Mouse (Mus musculus): ENCODE data around the gene Klhdc8b. TPM values are rescaled to one million over a fixed set of nuclear protein-coding genes. Genes with fewer than 3 reads are reported as not detected.

Klhdc8b gene
- polyA plus RNA-seq, 1 experiment from 2014 or later: 58.1 TPM

DNA sequence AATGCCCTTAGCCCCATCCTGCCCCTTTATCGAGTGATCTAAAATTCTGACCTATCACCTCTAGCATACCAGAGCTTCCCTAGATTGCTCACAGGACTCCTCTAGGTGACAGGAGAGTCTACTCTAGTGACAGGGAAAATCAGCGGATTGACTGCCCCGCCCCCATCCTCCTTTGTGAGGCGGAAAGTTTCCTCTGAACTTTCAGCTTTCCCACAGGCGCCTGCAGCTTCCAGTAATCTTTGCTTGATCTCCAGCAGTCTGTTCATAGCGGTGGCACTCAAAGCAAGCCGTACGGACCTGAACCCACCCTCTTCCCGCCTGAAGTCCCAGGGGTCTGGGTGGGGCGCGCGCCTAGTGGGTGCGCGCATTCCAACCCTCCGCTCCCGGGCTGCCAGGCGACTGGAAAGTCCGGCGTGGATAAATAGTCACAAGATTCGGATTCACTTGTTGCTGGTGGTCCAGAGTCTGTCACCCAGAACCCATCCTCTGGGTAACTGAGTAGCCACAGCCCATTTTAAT, 17.3 kb upstream of the Klhdc8b start:
- H3K9ac ChIP-seq (ENCODE audit: low read depth, low read length): peak overlapping the region; percentile 72
- H3K4me3 ChIP-seq (ENCODE audit: low read depth, low read length): peak overlapping the region; percentile 44
- peaks cover 20% of the 10 kb centered on the region for H3K4me1 ChIP-seq (ENCODE audit: control insufficient read depth, insufficient read depth, low read length)
- WGBS (ENCODE audit: insufficient replicate concordance): under 1% methylated on average over 20 of the region's 20 CpGs
- H3K27ac ChIP-seq (ENCODE audit: low read depth, low read length): peak overlapping the region; percentile 84
- H3K27me3 ChIP-seq (ENCODE audit: control insufficient read depth, insufficient read depth, low read length): no peaks in the 10 kb centered on the region
- peaks cover 14% of the 10 kb centered on the region for H3K36me3 ChIP-seq (ENCODE audit: control insufficient read depth, insufficient read depth, low read length)
- peak; percentile 68 for ATAC-seq (replicated peaks; ENCODE audit: insufficient number of reproducible peaks, low FRiP score, low TSS enrichment)
- H3K9me3 ChIP-seq (replicated peaks; ENCODE audit: control insufficient read depth, low read length): no peaks in the 10 kb centered on the region
- H3K4me2 ChIP-seq: peak overlapping the region; percentile 66

DNA sequence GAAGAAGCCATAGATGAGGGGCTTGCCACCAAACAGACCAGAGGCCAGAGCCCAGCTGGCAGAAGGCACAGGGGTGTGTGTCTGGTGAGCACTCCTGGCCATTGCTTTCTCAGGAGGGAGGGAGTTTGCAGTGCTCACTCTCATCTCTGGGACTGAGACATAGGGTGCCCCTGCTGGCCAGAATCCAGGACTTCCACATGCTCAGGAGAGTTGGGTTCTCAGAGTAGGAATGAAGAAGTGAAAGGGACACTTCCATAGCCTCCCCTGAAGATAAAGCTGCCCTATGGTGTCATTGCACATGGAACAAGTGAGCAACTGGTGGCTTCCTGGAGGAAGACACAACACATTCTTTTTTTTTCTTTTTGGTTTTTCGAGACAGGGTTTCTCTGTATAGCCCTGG, 13.1 kb upstream of the Klhdc8b start:
- Histone ChIP-seq H3K36me3 (ENCODE audit: control insufficient read depth, insufficient read depth, low read length) (no peaks in the 10 kb centered on the region), H3K27me3 (ENCODE audit: control insufficient read depth, insufficient read depth, low read length) (no peaks in the 10 kb centered on the region), H3K9ac (ENCODE audit: low read depth, low read length) (no peak overlapping the region), H3K4me1 (ENCODE audit: control insufficient read depth, insufficient read depth, low read length) (peaks cover 6% of the 10 kb centered on the region), H3K9me3 (replicated peaks; ENCODE audit: control insufficient read depth, low read length) (no peaks in the 10 kb centered on the region), H3K27ac (ENCODE audit: low read depth, low read length) (no peak overlapping the region), H3K4me2 (no peak overlapping the region), H3K4me3 (ENCODE audit: low read depth, low read length) (no peak overlapping the region)
- WGBS (ENCODE audit: insufficient replicate concordance): 55% methylated on average over 1 of the region's 1 CpGs
- no peak for ATAC-seq (replicated peaks; ENCODE audit: insufficient number of reproducible peaks, low FRiP score, low TSS enrichment)

DNA sequence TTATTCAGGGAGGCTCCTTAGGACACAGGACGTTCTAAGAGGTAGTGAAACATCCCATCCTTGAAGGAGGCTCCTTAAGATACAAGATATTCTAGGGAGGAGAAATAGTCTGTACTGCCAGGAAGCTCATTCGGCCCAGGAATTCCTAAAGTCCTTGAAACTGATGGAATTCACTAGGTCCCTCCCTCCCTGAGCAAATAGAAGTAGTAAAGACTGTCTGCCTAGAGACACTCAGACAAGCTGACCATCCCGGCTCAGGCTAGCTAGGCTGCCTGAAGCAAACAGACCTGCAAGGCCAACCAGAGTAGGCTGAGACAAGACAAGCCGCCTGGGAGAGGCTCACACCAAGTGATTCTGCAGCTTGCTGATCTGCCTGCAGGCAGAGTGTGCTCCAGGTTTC, 8.5 kb upstream of the Klhdc8b start:
- no peak overlapping the region for H3K4me3 ChIP-seq (ENCODE audit: low read depth, low read length)
- no peaks in the 10 kb centered on the region for H3K27me3 ChIP-seq (ENCODE audit: control insufficient read depth, insufficient read depth, low read length)
- no peak overlapping the region for H3K9ac ChIP-seq (ENCODE audit: low read depth, low read length)
- H3K9me3 ChIP-seq (replicated peaks; ENCODE audit: control insufficient read depth, low read length): 0 out of 2 replicates have a peak, but pooled peaks cover 3% of the 10 kb centered on the region
- no peak overlapping the region for H3K27ac ChIP-seq (ENCODE audit: low read depth, low read length)
- H3K4me1 ChIP-seq (ENCODE audit: control insufficient read depth, insufficient read depth, low read length): no peaks in the 10 kb centered on the region
- no peak for ATAC-seq (replicated peaks; ENCODE audit: insufficient number of reproducible peaks, low FRiP score, low TSS enrichment)
- H3K36me3 ChIP-seq (ENCODE audit: control insufficient read depth, insufficient read depth, low read length): peaks cover 15% of the 10 kb centered on the region
- WGBS (ENCODE audit: insufficient replicate concordance): 61% methylated on average over 4 of the region's 4 CpGs
- no peak overlapping the region for H3K4me2 ChIP-seq

DNA sequence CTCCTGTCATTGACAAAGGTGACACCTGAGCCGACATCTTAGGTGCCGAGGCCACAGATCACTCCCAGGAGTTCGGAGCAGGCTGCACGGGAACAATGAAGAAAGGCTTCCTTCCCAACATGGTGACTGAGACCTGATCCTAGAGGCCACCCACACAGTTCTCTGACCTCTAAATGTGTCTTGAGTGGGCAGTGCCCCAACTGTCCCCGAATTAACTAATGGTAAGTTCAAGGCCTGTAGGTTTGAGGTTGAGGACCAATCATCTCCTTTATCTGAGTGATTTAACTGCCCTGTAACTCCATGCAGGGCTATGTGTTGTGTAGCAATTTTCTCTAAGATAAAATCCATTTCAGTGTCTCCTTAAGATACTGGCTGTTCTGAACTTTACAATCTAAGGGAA, 8.0 kb upstream of the Klhdc8b start:
- H3K4me3 ChIP-seq (ENCODE audit: low read depth, low read length): no peak overlapping the region
- 64% methylated on average over 5 of the region's 5 CpGs for WGBS (ENCODE audit: insufficient replicate concordance)
- no peak overlapping the region for H3K4me2 ChIP-seq
- ATAC-seq (replicated peaks; ENCODE audit: insufficient number of reproducible peaks, low FRiP score, low TSS enrichment): no peak
- H3K9me3 ChIP-seq (replicated peaks; ENCODE audit: control insufficient read depth, low read length): 0 out of 2 replicates have a peak, but pooled peaks cover 3% of the 10 kb centered on the region
- H3K27me3 ChIP-seq (ENCODE audit: control insufficient read depth, insufficient read depth, low read length): no peaks in the 10 kb centered on the region
- H3K9ac ChIP-seq (ENCODE audit: low read depth, low read length): no peak overlapping the region
- H3K4me1 ChIP-seq (ENCODE audit: control insufficient read depth, insufficient read depth, low read length): no peaks in the 10 kb centered on the region
- no peak overlapping the region for H3K27ac ChIP-seq (ENCODE audit: low read depth, low read length)
- peaks cover 18% of the 10 kb centered on the region for H3K36me3 ChIP-seq (ENCODE audit: control insufficient read depth, insufficient read depth, low read length)

DNA sequence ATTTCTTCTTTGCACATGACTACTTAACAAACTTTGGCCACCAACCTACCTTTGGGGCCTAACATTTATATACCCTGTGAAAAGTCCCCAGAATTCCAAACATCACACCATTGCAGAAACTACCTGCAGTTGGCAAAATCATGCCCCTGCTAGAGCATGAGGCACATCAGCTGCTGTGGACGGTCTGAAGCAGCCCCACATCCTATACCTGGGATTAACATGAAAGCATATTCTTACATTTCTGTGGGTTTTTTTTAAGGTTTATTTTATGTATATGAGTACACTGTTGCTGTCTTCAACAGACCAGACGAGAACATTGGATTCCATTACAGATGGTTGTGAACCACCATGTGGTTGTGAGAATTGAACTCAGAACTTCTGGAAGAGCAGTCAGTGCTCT, 4.8 kb upstream of the Klhdc8b start:
- Histone ChIP-seq H3K36me3 (ENCODE audit: control insufficient read depth, insufficient read depth, low read length) (peaks cover 28% of the 10 kb centered on the region), H3K4me2 (no peak overlapping the region), H3K27me3 (ENCODE audit: control insufficient read depth, insufficient read depth, low read length) (no peaks in the 10 kb centered on the region), H3K4me1 (ENCODE audit: control insufficient read depth, insufficient read depth, low read length) (peaks cover 14% of the 10 kb centered on the region), H3K4me3 (ENCODE audit: low read depth, low read length) (no peak overlapping the region), H3K27ac (ENCODE audit: low read depth, low read length) (no peak overlapping the region), H3K9ac (ENCODE audit: low read depth, low read length) (no peak overlapping the region), H3K9me3 (replicated peaks; ENCODE audit: control insufficient read depth, low read length) (0 out of 2 replicates have a peak, but pooled peaks cover 3% of the 10 kb centered on the region)
- no peak for ATAC-seq (replicated peaks; ENCODE audit: insufficient number of reproducible peaks, low FRiP score, low TSS enrichment)
- 92% methylated on average over 2 of the region's 2 CpGs for WGBS (ENCODE audit: insufficient replicate concordance)

DNA sequence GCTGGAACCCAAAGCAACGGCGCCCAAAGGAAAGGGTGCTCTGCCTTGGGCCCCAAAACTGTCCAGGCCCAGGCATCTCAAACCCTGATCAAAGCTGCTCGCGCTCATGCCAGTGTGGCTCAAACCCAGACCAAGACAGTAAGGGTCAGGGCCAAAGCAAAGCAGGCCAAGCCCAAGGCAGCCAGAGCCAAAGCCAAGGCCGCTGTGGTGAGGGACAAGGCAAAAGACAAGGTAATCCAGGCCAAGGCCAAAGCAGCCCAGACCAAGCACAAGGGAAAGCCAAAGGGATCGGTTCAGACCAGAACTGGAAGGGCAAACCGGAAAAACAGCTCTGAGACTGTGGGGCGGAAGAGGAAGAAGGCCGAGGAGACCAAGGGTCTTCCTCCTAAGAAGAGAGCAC, 2.3 kb upstream of the Klhdc8b start:
- Histone ChIP-seq H3K4me3 (ENCODE audit: low read depth, low read length) (no peak overlapping the region), H3K36me3 (ENCODE audit: control insufficient read depth, insufficient read depth, low read length) (peaks cover 28% of the 10 kb centered on the region), H3K9me3 (replicated peaks; ENCODE audit: control insufficient read depth, low read length) (0 out of 2 replicates have a peak, but pooled peaks cover 3% of the 10 kb centered on the region), H3K4me1 (ENCODE audit: control insufficient read depth, insufficient read depth, low read length) (peaks cover 16% of the 10 kb centered on the region), H3K27me3 (ENCODE audit: control insufficient read depth, insufficient read depth, low read length) (no peaks in the 10 kb centered on the region), H3K9ac (ENCODE audit: low read depth, low read length) (no peak overlapping the region), H3K4me2 (no peak overlapping the region), H3K27ac (ENCODE audit: low read depth, low read length) (no peak overlapping the region)
- ATAC-seq (replicated peaks; ENCODE audit: insufficient number of reproducible peaks, low FRiP score, low TSS enrichment): no peak
- WGBS (ENCODE audit: insufficient replicate concordance): 93% methylated on average over 9 of the region's 9 CpGs

DNA sequence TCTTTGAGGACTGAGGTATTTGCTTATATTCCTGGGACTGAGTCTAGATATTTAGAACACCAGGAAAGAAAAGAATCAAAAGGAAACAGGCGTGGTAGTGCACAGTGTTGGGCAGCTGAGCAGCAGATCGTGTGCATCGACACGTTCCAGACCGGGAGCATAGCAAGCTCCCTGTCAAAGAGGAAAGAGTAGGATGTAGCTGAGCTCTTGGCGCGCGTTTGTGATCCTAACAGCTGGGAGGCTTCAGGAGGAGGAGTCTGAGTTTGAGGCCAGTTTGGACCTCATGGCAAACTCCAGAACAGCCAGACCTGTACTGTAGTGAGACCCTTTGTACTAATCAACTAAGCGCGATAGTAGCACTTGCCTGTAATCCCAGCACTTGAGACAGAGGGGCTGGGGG, 811 bp upstream of the Klhdc8b start:
- no peaks in the 10 kb centered on the region for H3K27me3 ChIP-seq (ENCODE audit: control insufficient read depth, insufficient read depth, low read length)
- no peak overlapping the region for H3K4me2 ChIP-seq
- no peaks in the 10 kb centered on the region for H3K9me3 ChIP-seq (replicated peaks; ENCODE audit: control insufficient read depth, low read length)
- no peak for ATAC-seq (replicated peaks; ENCODE audit: insufficient number of reproducible peaks, low FRiP score, low TSS enrichment)
- H3K4me3 ChIP-seq (ENCODE audit: low read depth, low read length): no peak overlapping the region
- H3K36me3 ChIP-seq (ENCODE audit: control insufficient read depth, insufficient read depth, low read length): peaks cover 25% of the 10 kb centered on the region
- H3K4me1 ChIP-seq (ENCODE audit: control insufficient read depth, insufficient read depth, low read length): peaks cover 16% of the 10 kb centered on the region
- no peak overlapping the region for H3K9ac ChIP-seq (ENCODE audit: low read depth, low read length)
- WGBS (ENCODE audit: insufficient replicate concordance): 81% methylated on average over 10 of the region's 10 CpGs
- no peak overlapping the region for H3K27ac ChIP-seq (ENCODE audit: low read depth, low read length)

DNA sequence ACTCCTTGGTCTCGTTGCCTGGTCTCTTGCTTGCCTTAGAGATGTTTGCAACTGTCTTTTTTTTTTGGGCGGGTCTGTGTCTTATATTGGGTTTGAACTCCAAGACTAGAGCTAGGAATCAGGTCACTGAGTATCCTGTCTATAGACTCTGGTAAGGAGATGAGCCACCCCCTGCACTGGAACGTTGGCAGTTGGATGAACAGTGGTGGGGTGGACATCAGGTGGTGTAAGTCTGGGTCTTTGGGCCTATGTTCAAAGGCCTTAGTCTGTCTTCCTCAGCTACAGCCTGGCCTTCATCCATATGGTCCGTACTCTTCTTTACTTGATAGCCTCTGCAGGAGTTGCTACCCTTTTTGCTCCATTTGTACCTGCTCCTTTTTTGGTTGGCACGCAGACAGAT, 294 bp upstream of the Klhdc8b start:
- 87% methylated on average over 5 of the region's 5 CpGs for WGBS (ENCODE audit: insufficient replicate concordance)
- Histone ChIP-seq H3K9ac (ENCODE audit: low read depth, low read length) (peak overlapping the region; percentile 95), H3K36me3 (ENCODE audit: control insufficient read depth, insufficient read depth, low read length) (peaks cover 23% of the 10 kb centered on the region), H3K4me3 (ENCODE audit: low read depth, low read length) (peak overlapping the region; percentile 95), H3K27ac (ENCODE audit: low read depth, low read length) (no peak overlapping the region), H3K4me1 (ENCODE audit: control insufficient read depth, insufficient read depth, low read length) (peaks cover 16% of the 10 kb centered on the region), H3K4me2 (peak overlapping the region; percentile 94), H3K27me3 (ENCODE audit: control insufficient read depth, insufficient read depth, low read length) (no peaks in the 10 kb centered on the region), H3K9me3 (replicated peaks; ENCODE audit: control insufficient read depth, low read length) (no peaks in the 10 kb centered on the region)
- ATAC-seq (replicated peaks; ENCODE audit: insufficient number of reproducible peaks, low FRiP score, low TSS enrichment): no peak

Measured in heart, embryonic 11.5 days (tissue).